Mouse (Mus musculus): ENCODE results near the gene Rps16.

GRCm38 (mm10) chr7:28381938-28382337 is 31.5 kb downstream of the Rps16 start:
- TF ChIP-seq CTCF (IDR thresholded peaks at IDR 0.05; ENCODE audit: borderline replicate concordance, insufficient read depth, low read length) (no peak), POLR2A (IDR thresholded peaks at IDR 0.05; ENCODE audit: low read depth, low read length) (no peak)
